Mouse (Mus musculus): ENCODE data around the gene Zcchc2. TPM values are rescaled to one million over a fixed set of nuclear protein-coding genes. Genes with fewer than 3 reads are reported as not detected.

The Zcchc2 gene
- polyA plus RNA-seq, 1 experiment from 2014 or later: 1.5 TPM

GRCm38 (mm10) chr1:106036861-106037599 is 46.8 kb downstream of the Zcchc2 start:
- H3K36me3 ChIP-seq (ENCODE audit: control insufficient read depth, insufficient read depth, low read length): 0 out of 2 replicates have a peak, but pooled peaks cover 3% of the 10 kb centered on the region
- H3K4me1 ChIP-seq (ENCODE audit: control insufficient read depth, insufficient read depth, low read length): no peaks in the 10 kb centered on the region
- no peak overlapping the region for H3K4me2 ChIP-seq (ENCODE audit: low read depth, severe bottlenecking)
- WGBS: 63% methylated on average over 19 of the region's 19 CpGs
- peak; percentile 70 for ATAC-seq (ENCODE audit: insufficient number of reproducible peaks, low FRiP score, low TSS enrichment, low read depth)
- H3K4me3 ChIP-seq (ENCODE audit: low read depth, low read length): no peak overlapping the region
- no peak overlapping the region for H3K27ac ChIP-seq (replicated peaks; ENCODE audit: low read depth, low read length)
- H3K9ac ChIP-seq (ENCODE audit: low read length): no peak overlapping the region
- H3K27me3 ChIP-seq (ENCODE audit: control insufficient read depth, insufficient read depth, low read length): no peaks in the 10 kb centered on the region
- no peaks in the 10 kb centered on the region for H3K9me3 ChIP-seq (ENCODE audit: control insufficient read depth, low read length)
- peak; percentile 82 for DNase-seq (ENCODE audit: low spot score)

- no peak overlapping the region for H3K9ac ChIP-seq (ENCODE audit: low read length)
- no peaks in the 10 kb centered on the region for H3K27me3 ChIP-seq (ENCODE audit: control insufficient read depth, insufficient read depth, low read length)
- H3K4me2 ChIP-seq (ENCODE audit: low read depth, severe bottlenecking): no peak overlapping the region
- H3K4me1 ChIP-seq (ENCODE audit: control insufficient read depth, insufficient read depth, low read length): no peaks in the 10 kb centered on the region
- ATAC-seq (ENCODE audit: insufficient number of reproducible peaks, low FRiP score, low TSS enrichment, low read depth) (no peak), DNase-seq (ENCODE audit: low spot score) (no peak)
- no peak overlapping the region for H3K4me3 ChIP-seq (ENCODE audit: low read depth, low read length)
- H3K9me3 ChIP-seq (ENCODE audit: control insufficient read depth, low read length): no peaks in the 10 kb centered on the region
- WGBS: 87% methylated on average over 6 of the region's 6 CpGs
- H3K27ac ChIP-seq (replicated peaks; ENCODE audit: low read depth, low read length): no peak overlapping the region
- no peaks in the 10 kb centered on the region for H3K36me3 ChIP-seq (ENCODE audit: control insufficient read depth, insufficient read depth, low read length)
Observed at GRCm38 (mm10) chr1:106039326-106039725, 49.1 kb downstream of the Zcchc2 start.

GRCm38 (mm10) chr1:106040271-106040670 is 50.1 kb downstream of the Zcchc2 start:
- Histone ChIP-seq H3K4me3 (ENCODE audit: low read depth, low read length) (no peak overlapping the region), H3K27me3 (ENCODE audit: control insufficient read depth, insufficient read depth, low read length) (no peaks in the 10 kb centered on the region), H3K4me1 (ENCODE audit: control insufficient read depth, insufficient read depth, low read length) (no peaks in the 10 kb centered on the region), H3K36me3 (ENCODE audit: control insufficient read depth, insufficient read depth, low read length) (no peaks in the 10 kb centered on the region), H3K27ac (replicated peaks; ENCODE audit: low read depth, low read length) (no peak overlapping the region), H3K4me2 (ENCODE audit: low read depth, severe bottlenecking) (no peak overlapping the region), H3K9me3 (ENCODE audit: control insufficient read depth, low read length) (no peaks in the 10 kb centered on the region), H3K9ac (ENCODE audit: low read length) (no peak overlapping the region)
- ATAC-seq (ENCODE audit: insufficient number of reproducible peaks, low FRiP score, low TSS enrichment, low read depth): no peak
- no peak for DNase-seq (ENCODE audit: low spot score)
- 94% methylated on average over 4 of the region's 4 CpGs for WGBS

DNA sequence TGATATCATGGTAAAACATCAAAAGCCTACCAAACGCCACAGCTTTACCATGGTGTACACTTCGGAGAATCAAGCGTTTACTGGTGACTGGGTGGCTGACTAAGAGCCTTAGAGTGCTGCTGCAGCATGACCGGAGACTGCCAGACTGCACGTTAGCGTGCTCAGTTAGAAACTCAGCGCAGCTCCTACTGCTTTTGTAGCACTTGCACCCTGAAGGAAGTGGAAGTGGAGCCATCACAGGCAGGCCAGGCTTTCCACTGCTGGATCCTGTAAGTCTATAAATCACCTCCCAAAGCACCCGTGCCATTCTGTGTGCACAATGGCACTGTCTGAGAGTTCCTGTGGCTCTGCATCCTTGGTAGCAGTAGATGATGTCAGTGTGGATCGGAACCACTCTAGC is 52.0 kb downstream of the Zcchc2 start:
- 87% methylated on average over 9 of the region's 9 CpGs for WGBS
- no peak for ATAC-seq (ENCODE audit: insufficient number of reproducible peaks, low FRiP score, low TSS enrichment, low read depth)

GRCm38 (mm10) chr1:106043053-106043820 is 53.0 kb downstream of the Zcchc2 start:
- DNase-seq (ENCODE audit: low spot score): no peak
- ATAC-seq (ENCODE audit: insufficient number of reproducible peaks, low FRiP score, low TSS enrichment, low read depth): no peak
- Histone ChIP-seq H3K4me3 (ENCODE audit: low read depth, low read length) (no peak overlapping the region), H3K36me3 (ENCODE audit: control insufficient read depth, insufficient read depth, low read length) (no peaks in the 10 kb centered on the region), H3K4me1 (ENCODE audit: control insufficient read depth, insufficient read depth, low read length) (no peaks in the 10 kb centered on the region), H3K27ac (replicated peaks; ENCODE audit: low read depth, low read length) (no peak overlapping the region), H3K9me3 (ENCODE audit: control insufficient read depth, low read length) (no peaks in the 10 kb centered on the region), H3K9ac (ENCODE audit: low read length) (no peak overlapping the region), H3K4me2 (ENCODE audit: low read depth, severe bottlenecking) (no peak overlapping the region), H3K27me3 (ENCODE audit: control insufficient read depth, insufficient read depth, low read length) (no peaks in the 10 kb centered on the region)
- 88% methylated on average over 4 of the region's 4 CpGs for WGBS

More for the DNA sequence above, 52.0 kb downstream of the Zcchc2 start:
- H3K36me3 ChIP-seq (ENCODE audit: control insufficient read depth, insufficient read depth, low read length): no peaks in the 10 kb centered on the region
- H3K4me3 ChIP-seq (ENCODE audit: low read depth, low read length): no peak overlapping the region
- DNase-seq (ENCODE audit: low spot score): no peak
- H3K4me2 ChIP-seq (ENCODE audit: low read depth, severe bottlenecking): no peak overlapping the region
- no peak overlapping the region for H3K27ac ChIP-seq (replicated peaks; ENCODE audit: low read depth, low read length)
- no peaks in the 10 kb centered on the region for H3K4me1 ChIP-seq (ENCODE audit: control insufficient read depth, insufficient read depth, low read length)
- no peaks in the 10 kb centered on the region for H3K9me3 ChIP-seq (ENCODE audit: control insufficient read depth, low read length)
- no peak overlapping the region for H3K9ac ChIP-seq (ENCODE audit: low read length)
- H3K27me3 ChIP-seq (ENCODE audit: control insufficient read depth, insufficient read depth, low read length): no peaks in the 10 kb centered on the region

DNA sequence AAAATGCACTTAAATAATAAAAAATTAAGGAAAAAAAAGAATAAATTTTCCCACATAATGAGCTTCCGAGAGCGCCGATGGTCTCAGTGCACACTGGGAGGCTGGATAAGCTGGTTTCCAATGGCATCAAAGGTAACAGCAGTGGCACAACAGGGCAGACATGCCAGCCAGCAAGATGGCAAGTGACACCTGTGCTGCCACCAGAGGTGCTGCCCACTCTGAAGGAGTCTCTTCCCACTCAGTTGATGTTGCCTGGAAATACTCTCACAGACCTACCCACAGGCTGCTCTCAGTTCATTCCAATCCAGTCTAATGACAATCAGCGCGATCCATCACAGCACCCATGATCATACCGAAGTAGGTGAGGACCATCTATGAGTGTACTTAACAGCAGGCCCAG is 58.8 kb downstream of the Zcchc2 start:
- Histone ChIP-seq H3K9me3 (ENCODE audit: control insufficient read depth, low read length) (no peaks in the 10 kb centered on the region), H3K27ac (replicated peaks; ENCODE audit: low read depth, low read length) (no peak overlapping the region), H3K4me3 (ENCODE audit: low read depth, low read length) (no peak overlapping the region), H3K4me2 (ENCODE audit: low read depth, severe bottlenecking) (no peak overlapping the region), H3K9ac (ENCODE audit: low read length) (no peak overlapping the region), H3K4me1 (ENCODE audit: control insufficient read depth, insufficient read depth, low read length) (no peaks in the 10 kb centered on the region), H3K36me3 (ENCODE audit: control insufficient read depth, insufficient read depth, low read length) (no peaks in the 10 kb centered on the region), H3K27me3 (ENCODE audit: control insufficient read depth, insufficient read depth, low read length) (no peaks in the 10 kb centered on the region)
- ATAC-seq (ENCODE audit: insufficient number of reproducible peaks, low FRiP score, low TSS enrichment, low read depth) (no peak), DNase-seq (ENCODE audit: low spot score) (no peak)
- WGBS: 98% methylated on average over 6 of the region's 6 CpGs

GRCm38 (mm10) chr1:106054978-106055377 is 64.8 kb downstream of the Zcchc2 start:
- H3K36me3 ChIP-seq (ENCODE audit: control insufficient read depth, insufficient read depth, low read length): no peaks in the 10 kb centered on the region
- no peaks in the 10 kb centered on the region for H3K4me1 ChIP-seq (ENCODE audit: control insufficient read depth, insufficient read depth, low read length)
- H3K4me3 ChIP-seq (ENCODE audit: low read depth, low read length): no peak overlapping the region
- H3K27ac ChIP-seq (replicated peaks; ENCODE audit: low read depth, low read length): no peak overlapping the region
- ATAC-seq (ENCODE audit: insufficient number of reproducible peaks, low FRiP score, low TSS enrichment, low read depth) (no peak), DNase-seq (ENCODE audit: low spot score) (no peak)
- H3K9me3 ChIP-seq (ENCODE audit: control insufficient read depth, low read length): no peaks in the 10 kb centered on the region
- H3K4me2 ChIP-seq (ENCODE audit: low read depth, severe bottlenecking): no peak overlapping the region
- no peaks in the 10 kb centered on the region for H3K27me3 ChIP-seq (ENCODE audit: control insufficient read depth, insufficient read depth, low read length)
- no peak overlapping the region for H3K9ac ChIP-seq (ENCODE audit: low read length)
- 71% methylated on average over 6 of the region's 6 CpGs for WGBS

DNA sequence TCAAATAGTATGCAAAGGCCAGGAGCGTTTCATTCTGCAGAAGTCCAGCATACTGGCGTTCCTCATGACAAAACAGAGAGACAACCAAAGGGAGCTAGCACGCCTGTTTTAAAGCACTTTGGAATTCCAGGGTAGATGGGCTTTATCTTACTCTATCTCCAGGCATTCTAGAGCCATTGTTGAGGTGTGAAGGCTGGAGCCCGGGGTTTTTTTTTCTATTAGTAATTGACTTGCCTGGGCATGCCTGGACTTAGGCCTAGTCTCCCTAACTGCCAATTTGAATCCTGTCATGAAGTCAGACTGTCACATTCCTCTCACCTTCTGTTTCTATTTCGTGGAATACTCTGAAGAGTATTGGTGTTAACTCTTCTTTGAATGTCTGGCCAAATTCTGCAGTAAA is 68.1 kb downstream of the Zcchc2 start:
- WGBS: 72% methylated on average over 5 of the region's 5 CpGs

More for the DNA sequence above, 68.1 kb downstream of the Zcchc2 start:
- Histone ChIP-seq H3K27ac (replicated peaks; ENCODE audit: low read depth, low read length) (no peak overlapping the region), H3K9me3 (ENCODE audit: control insufficient read depth, low read length) (no peaks in the 10 kb centered on the region), H3K4me1 (ENCODE audit: control insufficient read depth, insufficient read depth, low read length) (no peaks in the 10 kb centered on the region), H3K9ac (ENCODE audit: low read length) (no peak overlapping the region), H3K4me3 (ENCODE audit: low read depth, low read length) (no peak overlapping the region), H3K27me3 (ENCODE audit: control insufficient read depth, insufficient read depth, low read length) (no peaks in the 10 kb centered on the region), H3K36me3 (ENCODE audit: control insufficient read depth, insufficient read depth, low read length) (no peaks in the 10 kb centered on the region), H3K4me2 (ENCODE audit: low read depth, severe bottlenecking) (no peak overlapping the region)
- ATAC-seq (ENCODE audit: insufficient number of reproducible peaks, low FRiP score, low TSS enrichment, low read depth): no peak
- DNase-seq (ENCODE audit: low spot score): no peak
